Mouse (Mus musculus): Measurements from ENCODE around the gene Areg.

The Areg gene

DNA sequence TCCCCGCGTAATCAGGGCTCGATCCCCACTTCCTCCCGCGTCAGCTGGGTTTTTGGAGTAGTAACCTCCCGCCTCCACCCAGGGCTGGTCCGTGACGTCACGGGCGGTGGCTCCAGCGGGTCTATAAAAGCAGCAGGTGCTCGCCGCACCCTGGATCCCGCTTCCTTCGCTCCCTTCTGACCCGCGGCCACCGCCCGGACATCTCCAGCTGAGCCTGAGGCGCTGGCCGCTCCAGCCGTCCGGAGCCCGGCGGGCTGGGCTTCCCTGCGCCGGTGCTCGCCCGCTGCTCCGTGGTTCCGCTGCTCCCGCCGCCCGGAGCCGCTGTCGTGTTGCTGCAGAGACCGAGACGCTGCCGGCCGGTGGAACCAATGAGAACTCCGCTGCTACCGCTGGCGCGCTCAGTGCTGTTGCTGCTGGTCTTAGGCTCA is at the start of gene Areg:
Gene Areg, plus strand, starts transcription at position 154 of the 428 bp plus-strand sequence.
- DNase-seq (ENCODE audit: low read depth, low spot score) = peak; percentile 59

DNA sequence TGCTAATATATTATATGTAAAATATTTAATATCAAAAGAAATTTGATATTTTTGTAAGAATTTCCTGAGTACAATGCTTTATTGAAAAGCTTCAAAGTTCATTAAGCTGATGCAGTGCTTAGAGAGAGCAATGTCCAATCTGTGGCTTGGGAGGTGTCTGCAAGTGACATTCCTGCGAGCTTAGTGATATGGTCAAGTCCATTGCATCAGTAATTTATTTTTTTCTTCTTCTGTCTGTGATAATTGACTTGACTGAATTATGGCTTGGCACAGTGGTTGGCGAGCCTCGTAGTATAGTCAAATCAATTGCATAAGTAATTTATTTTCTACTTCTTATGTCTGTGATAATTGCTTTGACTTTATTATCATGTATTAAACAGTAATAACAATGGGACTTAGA is 49.1 kb upstream of the Areg start:
- no peak for DNase-seq (ENCODE audit: low read depth, low spot score)

DNA sequence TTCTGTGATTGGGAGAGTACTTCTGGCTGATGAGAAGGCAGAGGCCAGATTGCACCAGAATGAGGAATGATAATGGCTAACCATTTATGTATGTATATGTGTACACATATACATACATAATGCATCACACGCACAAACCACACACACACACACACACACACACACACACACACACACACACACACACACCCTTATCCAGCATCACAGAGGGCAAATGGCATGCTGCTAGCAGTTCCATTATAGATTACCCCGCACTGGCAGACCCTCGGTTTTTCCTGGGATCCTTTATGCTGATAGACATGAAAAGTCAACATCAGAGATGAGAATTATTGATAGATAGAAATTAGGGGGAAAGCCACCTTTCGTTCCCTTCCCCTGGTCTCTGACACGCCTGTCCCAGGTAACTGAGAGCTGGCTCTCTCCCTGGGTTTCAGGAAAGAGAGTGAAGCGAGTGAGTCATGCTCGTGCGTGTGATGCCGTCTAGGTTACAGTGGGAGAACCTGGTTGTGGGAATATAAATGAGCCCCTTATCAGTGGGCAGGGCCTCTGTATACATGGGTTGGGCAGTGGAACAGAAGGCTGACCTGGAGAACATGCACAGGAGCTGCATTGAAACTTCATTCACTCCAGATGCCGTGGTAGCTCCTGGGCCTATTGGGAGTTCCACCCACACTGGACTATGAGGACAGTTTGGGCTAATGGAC is 41.3 kb upstream of the Areg start:
- DNase-seq (ENCODE audit: low read depth, low spot score) = no peak

DNA sequence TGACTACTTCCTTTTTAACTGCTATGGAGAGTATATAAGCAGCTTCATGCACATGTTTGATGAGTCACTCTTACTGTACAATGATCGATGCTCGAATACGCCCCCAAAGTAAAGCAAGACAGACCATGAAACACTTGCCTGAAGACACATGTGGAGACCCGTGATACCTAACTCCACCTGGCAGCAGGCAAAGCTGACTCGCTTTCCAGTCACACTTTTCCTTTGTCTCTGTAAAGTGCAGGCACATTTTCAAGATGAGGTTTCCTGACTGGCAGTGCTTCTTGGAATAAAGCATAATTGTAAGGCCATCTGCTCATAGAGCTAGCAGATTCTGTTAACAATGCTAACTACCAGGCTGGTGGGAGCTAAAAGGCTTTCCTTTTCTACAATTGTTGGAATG is 37.7 kb upstream of the Areg start:
- peak; percentile 33 for DNase-seq (ENCODE audit: low read depth, low spot score)

DNA sequence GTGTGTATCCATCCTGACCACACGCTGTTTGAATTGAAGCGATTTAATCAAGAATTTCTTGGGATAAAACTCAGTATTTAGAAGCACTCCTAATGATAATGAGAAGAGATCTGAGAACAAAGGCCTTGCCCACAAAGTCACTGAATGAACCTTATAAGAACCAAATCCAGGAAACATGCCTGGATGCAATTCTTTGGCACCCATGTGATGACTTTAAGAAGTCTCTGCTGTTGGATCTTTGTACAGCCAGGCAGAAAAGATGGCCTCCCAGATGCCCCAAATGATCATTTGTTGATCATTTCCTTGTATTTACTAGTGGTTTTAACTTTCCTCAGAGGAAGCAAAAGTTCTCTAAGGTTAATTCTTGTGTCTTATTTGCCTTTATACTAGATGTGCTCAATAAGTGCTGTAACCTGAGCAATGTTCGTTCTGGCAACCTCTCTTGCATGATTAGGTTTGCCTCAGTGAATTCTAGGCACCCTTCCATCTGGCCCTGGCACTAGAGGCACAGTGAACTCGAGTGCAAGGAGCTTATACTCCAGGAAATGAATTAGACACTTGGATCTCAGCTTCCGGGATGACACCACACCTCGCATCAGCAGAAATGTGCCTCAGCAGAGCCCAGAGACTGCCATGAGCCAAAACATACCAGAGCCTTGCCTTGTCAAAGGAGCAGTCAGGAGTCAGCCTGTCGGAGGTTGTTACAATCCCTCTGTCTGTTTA is 35.3 kb upstream of the Areg start:
- DNase-seq (ENCODE audit: low read depth, low spot score) = peak; percentile 65

DNA sequence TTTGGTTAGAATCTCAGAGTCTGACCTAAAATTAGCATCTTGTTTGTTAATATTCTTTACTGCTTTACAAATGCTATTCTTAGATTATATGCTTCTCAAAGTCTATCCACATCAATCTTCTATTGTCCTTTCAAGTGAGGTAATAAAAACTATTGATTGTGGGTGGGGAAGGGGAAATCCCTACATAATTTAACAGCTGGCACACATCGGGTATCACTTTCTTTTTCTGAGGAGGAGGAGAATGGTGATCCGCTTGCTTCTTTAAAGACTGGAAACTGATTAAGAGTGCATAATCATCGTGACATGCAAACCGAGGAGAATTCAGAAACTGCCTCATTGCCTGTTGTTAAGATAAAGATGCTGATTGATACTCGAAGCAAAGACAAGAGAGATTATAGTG is 33.2 kb upstream of the Areg start:
- DNase-seq (ENCODE audit: low read depth, low spot score) = no peak

DNA sequence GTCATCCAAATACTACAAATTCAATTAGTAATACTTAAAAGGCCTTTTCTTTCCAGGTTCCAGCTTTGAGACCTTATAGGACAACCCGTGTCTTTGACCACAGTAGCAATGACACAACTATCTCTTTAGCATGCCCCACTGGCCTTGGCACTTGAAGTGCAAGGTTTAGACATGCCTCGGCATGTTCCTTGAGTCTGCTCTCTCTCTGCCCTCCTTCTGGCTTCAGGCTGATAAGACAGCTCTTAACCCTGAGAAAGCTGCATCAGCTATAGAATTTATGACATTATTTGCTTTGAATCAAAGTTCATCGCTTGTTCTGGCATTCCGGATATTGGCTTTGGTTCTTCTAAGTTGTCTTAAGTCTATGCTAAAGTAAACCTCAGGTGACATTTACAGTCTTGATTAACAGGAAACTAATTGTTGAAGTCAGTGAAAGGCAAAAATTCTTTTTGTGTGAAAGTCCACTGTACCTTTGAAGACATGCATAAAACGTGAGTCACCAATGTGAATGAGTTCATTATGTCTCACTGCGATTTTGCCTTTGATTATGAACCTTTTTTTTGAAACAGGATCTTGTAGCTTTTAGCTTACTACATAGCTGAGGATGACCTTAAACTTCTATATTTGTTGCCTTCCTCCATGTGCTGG is 29.3 kb upstream of the Areg start:
- no peak for DNase-seq (ENCODE audit: low read depth, low spot score)

DNA sequence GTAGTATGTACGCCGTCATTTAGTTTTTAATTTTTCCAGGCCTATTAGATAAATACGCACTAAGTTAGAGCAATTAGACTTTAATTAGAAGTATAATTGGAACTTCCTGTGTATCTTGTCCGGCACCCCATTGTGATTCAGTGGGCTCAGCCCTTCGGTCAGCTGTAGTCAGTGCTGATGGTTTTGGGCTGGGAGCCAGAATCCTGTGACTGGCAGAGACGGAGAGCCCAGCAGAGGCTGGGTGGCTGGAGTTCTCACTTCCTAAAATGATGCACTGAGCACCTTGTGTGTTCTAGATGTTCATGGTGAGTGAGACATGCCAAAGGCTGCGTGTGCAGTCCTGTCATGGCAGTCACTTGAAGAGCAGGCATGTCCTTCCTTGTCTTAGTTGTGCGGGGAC is 28.4 kb upstream of the Areg start:
- no peak for DNase-seq (ENCODE audit: low read depth, low spot score)

DNA sequence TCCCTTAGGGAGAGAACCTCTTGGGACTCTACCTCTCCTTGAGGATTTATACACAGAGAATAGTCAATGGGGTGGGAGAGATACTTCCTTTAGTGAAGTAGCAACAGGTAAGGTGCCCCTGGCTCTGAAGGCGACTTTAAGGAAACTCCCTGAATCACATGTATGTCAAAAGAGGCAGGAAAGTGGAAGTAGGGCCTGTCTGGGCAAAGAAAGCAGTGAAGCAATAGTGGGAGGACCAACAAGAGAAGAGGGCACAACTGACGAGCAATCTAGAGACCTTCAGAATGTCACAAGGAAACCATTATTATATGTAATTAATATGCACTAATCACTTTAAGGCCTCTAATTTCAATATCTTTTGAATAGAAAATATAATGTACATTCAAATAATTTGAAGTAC is 25.4 kb upstream of the Areg start:
- no peak for DNase-seq (ENCODE audit: low read depth, low spot score)

DNA sequence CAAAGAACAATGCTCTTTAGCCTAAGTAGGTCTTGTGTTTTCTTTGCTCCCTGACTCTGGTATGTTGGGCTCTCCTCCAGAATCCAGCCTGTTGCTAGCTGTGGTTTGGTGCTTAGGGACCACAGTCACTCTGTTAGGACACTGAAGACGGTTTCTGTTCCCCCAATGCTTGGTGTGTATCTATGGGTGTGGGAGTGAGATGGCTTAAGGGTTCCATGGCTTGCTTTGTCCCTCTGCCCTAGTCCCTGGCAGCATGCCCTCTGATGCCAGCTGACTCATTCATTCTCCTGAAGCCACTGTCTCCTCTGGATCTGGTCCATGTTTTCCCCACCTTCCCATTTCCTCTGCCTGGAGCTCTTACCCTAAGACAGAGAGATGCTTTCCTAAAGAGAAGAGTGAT is 24.8 kb upstream of the Areg start:
- DNase-seq (ENCODE audit: low read depth, low spot score) = no peak

DNA sequence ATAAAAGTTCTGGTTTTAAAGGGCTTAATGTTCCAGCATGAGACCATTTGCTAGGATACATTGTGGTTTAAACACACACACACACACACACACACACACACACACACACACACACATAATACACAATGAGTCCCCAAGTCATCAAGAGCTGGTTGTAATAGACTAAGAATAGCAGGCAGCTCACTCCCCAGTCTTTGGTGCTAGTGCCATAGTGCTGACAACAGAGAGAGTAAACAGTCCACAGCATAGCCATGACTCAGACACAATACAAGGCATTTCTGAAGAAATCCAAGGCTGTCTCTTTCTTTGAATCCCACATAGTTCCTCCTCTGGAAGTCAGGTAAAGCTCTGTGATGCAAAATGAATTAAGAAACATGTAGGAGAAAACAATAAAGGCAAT is 20.8 kb upstream of the Areg start:
- DNase-seq (ENCODE audit: low read depth, low spot score) = no peak

DNA sequence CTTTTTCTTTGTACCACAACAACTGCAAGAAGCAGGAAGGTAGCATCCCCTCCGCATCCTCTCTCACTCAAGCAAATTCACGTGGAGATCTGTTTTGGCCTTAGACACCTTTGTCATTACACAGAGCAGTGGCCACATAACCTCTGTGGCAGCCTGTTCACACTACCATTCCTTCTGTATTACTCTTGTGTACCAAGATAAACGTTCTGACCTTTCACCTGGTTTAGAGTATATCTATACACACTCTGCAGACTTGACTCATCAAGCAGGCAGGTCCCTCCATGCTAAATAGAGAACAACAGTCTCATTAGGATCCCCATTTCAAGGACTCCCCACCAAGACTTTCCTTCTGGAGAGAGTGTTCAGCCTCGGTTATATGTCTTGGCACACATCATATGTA is 16.0 kb upstream of the Areg start:
- DNase-seq (ENCODE audit: low read depth, low spot score) = no peak

DNA sequence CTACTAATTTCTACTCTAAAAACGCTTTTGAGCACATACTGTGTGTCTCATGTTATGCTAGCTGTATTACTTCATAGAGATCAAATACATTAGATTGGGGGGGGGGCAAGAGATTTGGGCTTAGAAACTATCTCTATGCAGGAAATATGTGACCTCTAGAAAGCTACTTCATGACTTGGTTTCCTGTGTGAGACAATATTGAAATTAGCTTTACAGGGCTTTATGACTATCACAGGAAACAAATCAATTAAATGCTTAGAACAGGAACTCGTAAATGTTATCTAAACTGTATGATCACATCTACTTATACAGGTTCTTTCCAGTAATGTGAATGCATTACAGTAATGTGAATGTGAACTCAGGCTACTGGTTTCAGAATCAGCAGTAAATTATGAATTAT is 15.3 kb upstream of the Areg start:
- no peak for DNase-seq (ENCODE audit: low read depth, low spot score)

DNA sequence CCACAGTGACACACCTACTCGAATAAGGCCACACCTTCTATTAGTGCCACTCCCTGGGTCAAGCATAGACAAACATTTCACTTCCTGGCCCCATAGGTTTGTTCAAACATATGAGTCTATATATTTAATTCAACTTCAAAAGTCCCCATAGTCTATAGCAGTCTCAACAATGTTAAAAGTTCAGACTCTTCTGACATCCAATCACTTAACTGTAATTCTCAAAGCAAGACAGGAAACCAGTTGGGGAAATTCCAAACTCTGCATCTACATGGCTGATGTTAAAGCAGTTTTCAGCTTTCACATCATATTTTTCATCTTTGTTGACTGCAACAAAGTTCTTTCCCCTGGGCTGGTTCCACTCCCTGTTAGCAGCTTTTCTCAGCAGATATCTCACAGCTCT is 12.8 kb upstream of the Areg start:
- DNase-seq (ENCODE audit: low read depth, low spot score) = no peak

DNA sequence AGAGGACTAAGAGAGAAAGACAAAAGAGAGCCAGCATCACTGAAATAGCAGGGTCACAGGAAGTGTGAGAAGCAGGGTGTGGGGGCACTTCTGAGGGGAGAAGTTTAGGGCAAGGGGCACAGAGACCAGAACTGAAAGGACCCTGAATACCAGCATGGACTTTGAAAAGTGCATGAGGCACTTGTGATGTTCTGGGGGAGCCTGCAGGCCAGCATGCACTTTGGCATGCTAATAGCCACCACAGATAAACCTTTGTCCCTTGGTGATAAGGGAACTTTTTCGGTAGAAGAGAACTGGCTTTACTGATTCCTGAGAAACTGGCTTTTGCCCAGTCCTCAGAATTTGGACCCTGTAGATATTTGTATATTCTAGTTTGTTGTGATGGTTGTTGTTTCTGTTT is 4.4 kb upstream of the Areg start:
- DNase-seq (ENCODE audit: low read depth, low spot score) = no peak

DNA sequence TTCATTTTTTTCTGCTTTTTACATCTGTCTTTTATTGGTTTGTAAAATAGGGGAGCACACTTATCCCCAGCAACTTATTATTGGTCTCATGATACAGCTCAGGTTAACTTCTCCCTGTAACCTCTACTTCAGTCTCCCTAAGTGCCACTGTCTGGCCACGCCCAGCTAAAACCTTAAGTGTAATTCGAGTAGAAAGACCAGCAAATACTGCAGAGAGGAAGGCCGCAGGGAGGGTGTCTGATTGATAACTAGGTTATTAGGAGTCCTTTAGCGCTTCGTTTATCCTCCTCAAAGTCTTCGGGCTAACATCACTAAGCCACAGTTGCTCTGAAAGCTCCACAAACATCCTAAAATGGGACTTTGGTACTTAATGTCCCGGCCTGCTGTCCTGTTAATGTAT is 429 bp upstream of the Areg start:
- no peak for DNase-seq (ENCODE audit: low read depth, low spot score)

DNA sequence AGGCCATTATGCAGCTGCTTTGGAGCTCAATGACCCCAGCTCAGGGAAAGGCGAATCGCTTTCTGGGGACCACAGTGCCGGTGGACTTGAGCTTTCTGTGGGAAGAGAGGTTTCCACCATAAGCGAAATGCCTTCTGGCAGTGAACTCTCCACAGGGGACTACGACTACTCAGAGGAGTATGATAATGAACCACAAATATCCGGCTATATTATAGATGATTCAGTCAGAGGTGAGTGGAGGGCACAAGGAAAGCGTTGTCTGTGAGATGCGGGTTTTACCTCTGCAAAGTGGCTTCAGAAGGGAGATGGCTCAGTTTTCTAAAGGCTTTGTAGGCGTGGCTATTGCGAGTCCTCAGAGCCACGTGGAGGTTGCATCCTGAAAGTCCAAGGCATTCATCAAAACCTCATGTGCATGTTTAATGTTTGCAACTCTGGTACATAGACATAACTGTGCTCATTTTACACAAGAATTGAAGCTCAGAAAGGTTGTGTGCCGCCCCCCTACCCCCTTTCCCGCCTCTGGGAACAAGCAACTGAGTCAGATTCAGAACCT is 1.6 kb downstream of the Areg start:
- no peak for DNase-seq (ENCODE audit: low read depth, low spot score)

DNA sequence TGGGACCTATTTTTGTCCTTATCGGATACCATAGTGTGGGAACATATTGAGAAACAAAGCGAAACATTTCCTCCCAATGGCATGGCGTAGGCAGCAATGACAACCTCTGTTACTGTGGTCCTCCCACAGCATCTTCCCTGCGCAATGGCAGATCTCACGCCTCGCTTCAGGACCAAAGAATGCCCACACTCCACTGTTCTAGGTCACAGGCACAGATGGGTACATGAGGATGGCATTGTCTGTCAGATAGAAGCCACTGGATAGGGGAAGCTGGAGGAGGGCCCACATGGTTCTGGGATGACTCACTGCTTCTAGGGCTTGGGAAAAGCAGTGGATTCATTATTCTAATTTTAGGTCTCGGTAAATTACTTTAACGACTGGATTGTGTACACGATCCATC is 5.6 kb downstream of the Areg start:
- DNase-seq (ENCODE audit: low read depth, low spot score) = peak; percentile 74

DNA sequence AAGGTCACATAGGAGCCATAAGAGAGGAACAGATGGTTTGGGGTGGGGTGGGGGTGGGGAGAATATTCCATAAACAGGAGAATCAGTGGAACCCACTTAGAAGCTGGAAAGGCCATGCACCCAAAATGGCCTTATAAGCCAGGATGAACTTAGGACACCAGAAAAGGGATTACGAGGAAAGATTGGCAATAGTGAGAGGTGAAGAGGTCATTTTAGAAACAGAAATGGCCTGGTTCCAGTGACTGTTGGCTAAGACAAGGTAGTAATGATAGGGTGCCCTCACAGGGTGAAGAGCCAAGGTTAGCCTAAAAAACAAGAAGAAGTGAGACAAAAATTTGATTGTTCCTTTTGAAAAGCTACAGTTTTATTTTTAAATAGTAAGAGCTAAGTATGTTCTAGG is 7.6 kb downstream of the Areg start:
- DNase-seq (ENCODE audit: low read depth, low spot score) = no peak

DNA sequence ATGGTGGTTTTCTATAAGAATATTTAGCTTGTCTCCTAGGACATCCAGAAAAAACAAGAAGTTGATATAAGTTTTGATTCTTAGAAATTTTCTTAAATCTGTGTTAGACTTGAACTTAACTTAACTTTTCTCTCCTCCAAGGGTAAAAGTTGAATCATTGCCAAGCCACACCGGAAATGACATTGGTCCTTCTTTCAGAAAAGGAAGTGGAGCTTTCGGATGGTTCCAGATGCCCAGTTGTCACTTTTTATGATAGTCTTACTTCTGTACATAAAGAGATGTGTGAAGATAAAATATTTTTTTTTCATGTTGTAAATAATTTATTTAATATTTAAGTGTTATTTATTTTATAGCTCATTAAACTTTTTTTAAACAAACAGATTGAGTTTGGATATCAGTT is 8.7 kb downstream of the Areg start:
- DNase-seq (ENCODE audit: low read depth, low spot score) = no peak

DNA sequence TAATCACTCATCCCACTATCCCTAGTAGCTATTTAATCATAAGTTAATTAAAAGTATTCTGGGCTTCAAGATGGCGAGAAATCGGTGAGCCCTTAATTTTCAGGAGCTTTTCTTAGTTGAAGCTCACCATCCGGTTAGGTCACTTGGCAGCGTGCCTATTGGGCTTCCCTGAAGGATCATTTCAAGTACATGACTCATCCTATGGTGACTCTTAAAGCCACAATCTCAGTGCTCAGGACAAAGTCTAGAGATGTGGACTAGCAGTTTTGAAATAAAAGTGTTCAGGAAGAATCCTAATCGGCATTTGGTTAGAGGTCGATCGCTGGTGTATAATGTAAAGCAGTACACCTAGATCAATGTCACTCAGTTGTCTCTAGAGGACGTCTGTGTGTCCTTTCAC is 17.3 kb downstream of the Areg start:
- peak; percentile 7 for DNase-seq (ENCODE audit: low read depth, low spot score)

DNA sequence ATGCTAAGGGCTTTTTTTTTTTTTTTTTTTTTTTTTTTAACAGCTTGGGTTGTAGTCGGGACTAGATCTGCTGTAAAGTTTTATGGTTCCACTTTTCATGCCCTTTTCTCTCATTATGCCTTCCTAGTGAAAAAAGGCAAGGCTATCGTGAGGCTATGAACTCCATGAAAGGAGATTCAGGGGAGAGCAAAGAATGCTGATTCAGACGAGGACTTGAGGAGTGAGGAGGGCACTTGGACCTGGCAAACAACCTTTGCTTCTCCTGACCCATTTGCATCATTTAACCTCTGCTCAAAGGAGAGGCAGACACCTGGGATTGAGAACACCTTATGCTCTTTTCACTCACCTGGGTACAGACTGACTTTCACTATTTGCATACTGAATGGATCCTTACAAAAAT is 17.8 kb downstream of the Areg start:
- DNase-seq (ENCODE audit: low read depth, low spot score) = no peak

DNA sequence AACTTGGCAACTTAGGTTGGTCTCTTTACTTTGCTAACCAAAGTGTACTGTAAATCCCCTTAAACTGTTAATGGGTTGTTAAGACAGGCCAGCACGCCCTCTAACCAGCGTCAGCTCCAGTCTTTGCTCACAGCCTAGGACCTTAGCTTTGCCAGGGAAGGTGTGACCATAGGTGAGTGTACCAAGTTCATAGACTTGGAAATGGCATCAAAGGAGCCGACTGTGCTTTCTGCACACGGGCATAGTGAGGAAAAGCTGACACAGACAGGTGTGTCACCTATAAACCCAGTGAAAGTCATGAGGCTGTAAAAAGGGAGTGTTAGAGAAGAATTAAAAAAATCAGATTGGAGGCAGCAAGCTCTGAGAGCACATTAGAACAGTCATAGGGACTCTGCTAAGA is 23.4 kb downstream of the Areg start:
- no peak for DNase-seq (ENCODE audit: low read depth, low spot score)

Data from brain, adult 2 months (tissue).